Mouse (Mus musculus) hindbrain, embryonic 10.5 days (tissue): Measurements from ENCODE around the gene Sugct. TPM values are rescaled to one million over a fixed set of nuclear protein-coding genes. Genes with fewer than 3 reads are reported as not detected.
"Not testable (repeated sequence)": the region's sequence is repeated elsewhere in the genome, so short reads cannot be mapped to it uniquely, and the experiment has no call there.

Experiments used
- DNase-seq: peaks from one replicate; pipeline ENCODE4 v3.0.0-alpha.2; 2017; ENCODE audit warnings: low spot score
- H3K27ac ChIP-seq: fragments of 300-500 bp; sonication (generic); 2 replicates; pipeline ENCODE4 v1.5.1; 2016; ENCODE audit warnings: mild to moderate bottlenecking, moderate library complexity
- H3K27me3 ChIP-seq: fragments of 300-500 bp; sonication (generic); 2 replicates; pipeline ENCODE4 v1.6.1; 2016; ENCODE audit warnings: mild to moderate bottlenecking; ENCODE audit not compliant: poor library complexity, insufficient read depth, severe bottlenecking
- H3K36me3 ChIP-seq: fragments of 300-500 bp; sonication (generic); 2 replicates; pipeline ENCODE4 v1.6.1; 2016; ENCODE audit warnings: mild to moderate bottlenecking, moderate library complexity
- H3K4me1 ChIP-seq: fragments of 300-500 bp; sonication (generic); replicated peaks from 2 replicates; pipeline ENCODE4 v1.6.1; 2016; ENCODE audit warnings: mild to moderate bottlenecking
- H3K4me3 ChIP-seq: fragments of 300-500 bp; sonication (generic); 2 replicates; pipeline ENCODE4 v1.5.1; 2016; ENCODE audit warnings: mild to moderate bottlenecking, moderate library complexity
- H3K9me3 ChIP-seq: fragments of 300-500 bp; sonication (generic); 2 replicates; pipeline ENCODE4 v1.6.1; 2016; ENCODE audit warnings: mild to moderate bottlenecking, moderate library complexity
- WGBS: fragments of 180-500 bp; shearing (Covaris S2); methylation state at CpG from one replicate; pipeline ENCODE4 v1.1.7; 2016; 5-methylcytosine and 5-hydroxymethylcytosine counted together
- polyA plus RNA-seq: library from polyadenylated mRNA; unstranded; fragments of >200 nt; fragmentation: Nextera tagmentation; extraction: Ambion mirVana; gene quantifications from 2 replicates; pipeline ENCODE4 v1.2.1, GENCODE M21; 2016

Gene Sugct
- polyA plus RNA-seq, 1 experiment from 2014 or later, result 3.7 TPM

DNA sequence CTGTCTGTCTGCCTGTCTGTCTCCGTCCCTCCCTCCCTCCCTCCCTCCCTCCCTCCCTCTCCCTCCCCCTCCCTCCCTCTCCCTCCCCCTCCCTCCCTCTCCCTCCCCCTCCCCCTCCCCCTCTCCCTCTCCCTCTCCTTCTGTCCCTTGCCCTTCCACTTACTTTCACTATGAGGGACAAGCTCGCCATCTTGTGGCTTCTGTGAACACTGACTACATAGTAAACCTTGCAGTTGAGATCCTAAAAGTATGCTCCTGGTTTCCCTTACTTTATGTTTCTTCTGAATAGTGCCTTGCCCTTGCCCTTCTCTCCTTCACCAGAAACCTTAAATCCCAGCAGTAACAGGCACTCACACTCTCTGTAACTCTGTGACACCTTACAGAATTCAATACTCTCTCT lies 113.7 kb downstream of the Sugct start:
- Histone ChIP-seq H3K9me3 (no peaks in the 10 kb centered on the region), H3K4me3 (no peak overlapping the region), H3K27ac (no peak overlapping the region), H3K27me3 (no peaks in the 10 kb centered on the region), H3K4me1 (no peaks in the 10 kb centered on the region), H3K36me3 (no peaks in the 10 kb centered on the region)
- WGBS, result 18% methylated on average over 2 of the region's 2 CpGs
- no peak for DNase-seq

DNA sequence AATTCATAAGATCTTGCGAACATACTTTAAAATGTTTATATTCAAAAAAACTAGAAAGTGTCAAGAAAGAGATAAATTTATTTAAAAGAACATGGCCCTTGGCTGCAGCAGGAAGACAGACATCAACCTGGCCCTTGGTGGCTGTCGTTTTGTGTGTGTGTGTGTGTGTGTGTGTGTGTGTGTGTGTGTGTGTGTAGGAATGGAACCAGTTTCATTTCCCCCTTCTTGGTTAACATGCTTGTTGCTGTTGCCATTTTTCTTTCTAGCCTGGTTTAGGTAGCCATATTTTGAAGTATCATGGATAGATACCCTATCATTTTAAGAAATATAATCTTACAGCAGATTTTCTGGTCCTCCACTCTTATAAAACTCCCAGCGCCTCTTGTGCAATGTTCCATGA lies 136.0 kb downstream of the Sugct start:
- WGBS, result 89% methylated on average over 3 of the region's 3 CpGs
- Histone ChIP-seq H3K4me3 (no peak overlapping the region), H3K27ac (no peak overlapping the region), H3K9me3 (no peaks in the 10 kb centered on the region), H3K4me1 (no peaks in the 10 kb centered on the region), H3K27me3 (no peaks in the 10 kb centered on the region), H3K36me3 (no peaks in the 10 kb centered on the region)
- DNase-seq, result no peak

DNA sequence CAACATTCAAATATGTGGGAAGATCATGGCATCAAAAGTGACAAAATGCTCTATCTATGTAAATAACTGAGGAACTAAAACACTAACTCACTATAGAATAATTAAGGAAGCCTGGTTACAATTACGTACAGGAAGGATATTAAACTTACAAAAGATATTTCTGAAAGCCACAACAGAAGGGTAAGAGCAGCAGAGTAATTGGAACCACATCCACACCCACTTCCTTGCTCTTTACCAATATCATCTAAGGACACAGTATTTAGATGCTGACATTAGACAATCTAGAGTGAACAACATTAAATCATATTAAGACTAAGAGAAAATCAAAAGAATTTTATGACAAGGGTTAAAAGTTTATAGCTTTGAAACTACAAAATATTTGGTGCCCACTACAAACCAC lies 159.0 kb downstream of the Sugct start:
- H3K27me3 ChIP-seq, result no peaks in the 10 kb centered on the region
- H3K4me3 ChIP-seq, result no peak overlapping the region
- no peak for DNase-seq
- no peak overlapping the region for H3K27ac ChIP-seq
- no peaks in the 10 kb centered on the region for H3K4me1 ChIP-seq
- H3K36me3 ChIP-seq, result no peaks in the 10 kb centered on the region
- WGBS, result 86% methylated on average over 1 of the region's 1 CpGs
- H3K9me3 ChIP-seq, result no peaks in the 10 kb centered on the region

DNA sequence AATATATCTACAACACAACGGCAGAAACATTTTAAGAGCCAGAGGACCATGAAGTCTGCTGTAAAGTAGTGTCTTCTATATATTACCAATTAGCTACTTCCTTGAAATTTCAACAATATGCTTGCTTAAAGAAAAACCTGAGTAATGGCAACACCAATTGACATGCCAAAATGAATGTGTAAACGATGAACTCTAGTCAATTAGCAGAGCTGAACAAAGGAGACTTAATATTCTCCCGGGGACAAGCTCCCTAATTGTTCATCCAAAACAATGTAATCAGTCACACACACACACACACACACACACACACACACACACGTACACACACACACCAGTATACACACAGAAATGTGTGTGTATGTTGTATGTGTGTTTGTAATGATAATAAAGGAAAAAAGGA lies 160.5 kb downstream of the Sugct start:
- no peak overlapping the region for H3K4me3 ChIP-seq
- WGBS, result 68% methylated on average over 4 of the region's 4 CpGs
- DNase-seq, result no peak
- no peaks in the 10 kb centered on the region for H3K9me3 ChIP-seq
- H3K4me1 ChIP-seq, result no peaks in the 10 kb centered on the region
- no peaks in the 10 kb centered on the region for H3K27me3 ChIP-seq
- no peak overlapping the region for H3K27ac ChIP-seq
- no peaks in the 10 kb centered on the region for H3K36me3 ChIP-seq

DNA sequence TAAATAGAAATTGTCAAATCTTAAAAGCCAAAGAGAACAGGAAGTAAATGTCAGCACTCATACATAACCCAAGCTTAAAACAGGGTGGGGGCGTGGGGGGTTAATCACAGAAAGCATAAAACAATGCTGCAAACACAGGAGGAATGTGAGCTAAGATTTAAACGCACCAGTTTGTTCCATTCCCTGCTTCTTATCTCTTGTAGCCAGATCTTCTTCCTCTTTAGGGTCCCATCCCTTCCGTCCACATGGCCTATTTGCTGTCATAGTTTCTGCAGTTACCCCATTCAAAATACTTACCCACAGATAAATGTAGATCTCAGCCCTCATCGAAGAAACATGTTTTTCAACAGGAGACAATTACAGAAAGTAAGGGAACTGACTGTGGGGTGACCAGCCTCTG lies 160.9 kb downstream of the Sugct start:
- Histone ChIP-seq H3K36me3 (no peaks in the 10 kb centered on the region), H3K27ac (no peak overlapping the region), H3K9me3 (no peaks in the 10 kb centered on the region), H3K4me1 (no peaks in the 10 kb centered on the region), H3K27me3 (no peaks in the 10 kb centered on the region), H3K4me3 (no peak overlapping the region)
- DNase-seq, result no peak
- 79% methylated on average over 4 of the region's 4 CpGs for WGBS

DNA sequence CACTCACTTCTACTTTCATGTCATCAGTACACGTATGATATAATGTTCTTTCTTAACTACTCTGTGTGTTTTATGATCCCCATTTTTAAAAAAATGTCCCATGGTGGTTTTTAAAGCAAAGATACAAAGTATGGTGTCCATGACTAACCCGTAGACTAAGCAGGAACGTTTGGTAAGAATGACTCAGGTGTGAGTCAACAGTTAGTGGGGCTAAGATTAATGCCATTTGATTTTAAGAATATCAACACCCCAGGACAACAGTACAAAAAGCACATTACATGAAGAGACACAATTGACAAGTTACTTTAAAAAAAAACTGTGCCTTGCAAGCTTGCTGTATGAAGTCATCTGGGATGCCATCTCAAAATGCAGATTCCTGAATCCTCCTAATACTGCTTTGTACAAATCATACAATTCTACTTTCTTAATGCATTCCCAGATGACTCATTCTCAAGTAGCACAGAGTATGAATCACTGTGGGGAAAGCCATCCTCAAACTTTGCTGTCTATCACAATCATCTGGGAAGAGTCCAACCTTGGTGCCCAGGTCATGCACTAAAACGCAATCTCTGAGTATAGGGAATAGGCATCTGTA lies 184.1 kb downstream of the Sugct start:
- no peaks in the 10 kb centered on the region for H3K36me3 ChIP-seq
- H3K4me1 ChIP-seq, result no peaks in the 10 kb centered on the region
- no peaks in the 10 kb centered on the region for H3K27me3 ChIP-seq
- H3K27ac ChIP-seq, result no peak overlapping the region
- H3K4me3 ChIP-seq, result no peak overlapping the region
- H3K9me3 ChIP-seq, result no peaks in the 10 kb centered on the region
- WGBS, result 89% methylated on average over 4 of the region's 4 CpGs
- no peak for DNase-seq

DNA sequence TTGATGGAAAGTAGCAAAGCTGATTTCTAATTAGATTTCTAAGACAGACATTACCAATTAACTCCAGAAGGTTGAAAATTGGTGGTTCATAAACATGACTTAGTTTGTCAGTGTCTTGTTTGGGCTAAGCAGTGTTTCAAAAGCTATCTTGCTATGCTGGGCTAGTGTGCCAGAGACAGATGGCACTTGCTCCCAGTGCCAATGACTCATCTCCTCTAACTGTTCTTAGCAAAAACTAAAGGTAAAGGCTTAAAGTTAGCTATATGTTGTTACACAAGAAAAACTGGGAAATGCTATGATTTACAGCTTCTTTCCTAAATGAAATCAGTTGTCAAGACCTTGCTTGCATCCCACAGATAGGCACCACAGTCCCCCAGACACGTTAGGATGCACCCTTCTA lies 200.4 kb downstream of the Sugct start:
- DNase-seq, result no peak
- Histone ChIP-seq H3K36me3 (no peaks in the 10 kb centered on the region), H3K27me3 (no peaks in the 10 kb centered on the region), H3K4me1 (no peaks in the 10 kb centered on the region), H3K9me3 (no peaks in the 10 kb centered on the region), H3K4me3 (no peak overlapping the region), H3K27ac (no peak overlapping the region)
- WGBS, result 63% methylated on average over 1 of the region's 1 CpGs

DNA sequence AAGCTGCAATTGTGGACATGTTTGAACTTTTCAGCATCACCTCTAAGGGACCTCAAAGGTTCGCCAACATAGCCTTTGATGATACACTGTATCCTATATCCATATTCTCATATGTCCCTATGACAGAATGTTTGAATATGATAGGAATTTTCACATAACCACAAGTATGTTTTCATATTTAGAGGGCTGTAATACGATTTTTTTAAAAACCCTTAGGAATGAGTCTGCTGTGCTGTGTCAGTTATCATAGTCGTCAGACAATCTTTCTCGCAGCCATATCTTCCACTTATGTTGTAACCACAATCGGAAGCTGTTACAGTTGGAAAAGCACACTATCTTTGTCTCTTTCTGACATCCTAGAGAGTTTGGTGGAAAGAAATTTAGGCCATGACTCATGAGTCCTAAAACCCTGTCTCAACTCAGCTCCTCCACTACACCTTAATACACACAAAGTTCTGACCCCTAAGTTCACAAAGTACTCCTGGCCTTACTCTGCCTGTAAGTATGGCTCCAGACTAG lies 201.2 kb downstream of the Sugct start:
- Histone ChIP-seq H3K36me3 (no peaks in the 10 kb centered on the region), H3K27me3 (no peaks in the 10 kb centered on the region), H3K4me1 (no peaks in the 10 kb centered on the region), H3K27ac (no peak overlapping the region), H3K9me3 (no peaks in the 10 kb centered on the region), H3K4me3 (no peak overlapping the region)
- WGBS, result 90% methylated on average over 5 of the region's 5 CpGs
- DNase-seq, result no peak

DNA sequence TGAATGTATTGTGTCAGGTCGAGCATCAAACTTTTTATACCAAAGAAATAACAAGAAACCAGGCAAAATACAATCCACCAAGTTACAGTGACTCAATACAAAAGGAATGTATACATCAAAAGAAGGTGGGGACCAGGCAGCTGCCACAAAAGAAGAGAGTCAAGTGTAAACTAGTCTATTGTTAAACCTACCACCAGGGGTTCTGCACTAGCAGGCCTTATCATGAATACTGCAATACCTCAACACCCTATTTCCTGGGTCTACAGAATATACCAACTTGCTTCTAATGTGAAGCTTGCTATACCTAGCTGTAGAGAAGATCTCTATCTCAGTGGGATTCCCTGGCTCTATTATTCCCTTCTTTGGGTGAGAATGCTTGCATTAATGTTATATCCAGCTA lies 237.4 kb downstream of the Sugct start:
- DNase-seq, H3K27ac ChIP-seq, H3K27me3 ChIP-seq, H3K4me3 ChIP-seq, H3K4me1 ChIP-seq, H3K36me3 ChIP-seq, H3K9me3 ChIP-seq: not testable (repeated sequence)
- 42% methylated on average over 1 of the region's 1 CpGs for WGBS

DNA sequence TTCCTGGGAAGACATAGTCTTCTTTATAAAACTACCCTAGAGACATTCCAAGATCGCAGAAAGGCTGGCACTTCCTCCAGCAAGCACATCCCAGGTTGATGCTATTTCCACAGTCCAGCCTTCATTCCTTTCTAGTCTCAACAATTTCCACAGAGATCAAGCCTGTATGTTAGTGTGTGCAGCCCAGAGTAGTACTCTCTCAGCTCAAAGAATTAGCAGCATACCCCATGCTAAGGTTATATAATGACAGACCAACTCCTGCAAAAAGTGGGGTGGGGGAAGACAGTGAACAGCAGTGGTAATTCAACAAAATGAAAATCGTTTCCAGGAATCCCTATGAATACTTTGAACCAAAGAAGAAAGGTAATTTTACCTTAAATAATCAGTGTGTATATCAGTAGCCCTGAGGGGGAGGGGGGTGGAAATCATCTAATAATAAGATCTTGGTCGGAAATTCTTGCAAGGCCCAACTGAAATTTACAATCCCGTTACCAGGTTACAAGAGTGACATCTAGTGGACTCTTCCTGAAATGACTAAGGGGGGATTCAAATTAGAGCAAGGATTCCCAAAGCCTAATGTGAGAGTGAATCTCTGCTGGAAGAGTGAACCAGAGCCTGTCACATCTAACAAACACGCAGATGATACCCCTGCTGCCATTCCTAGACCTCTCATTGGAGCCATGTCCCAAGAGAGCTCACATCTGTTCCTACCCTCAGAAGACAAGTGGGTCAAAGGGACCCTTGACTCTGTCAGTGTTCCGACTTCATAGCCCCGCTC lies 263.0 kb downstream of the Sugct start:
- H3K36me3 ChIP-seq, result no peaks in the 10 kb centered on the region
- H3K27ac ChIP-seq, result no peak overlapping the region
- H3K27me3 ChIP-seq, result no peaks in the 10 kb centered on the region
- 47% methylated on average over 7 of the region's 7 CpGs for WGBS
- peaks cover 4% of the 10 kb centered on the region; the same call in 1 of the 2 replicates for H3K4me1 ChIP-seq
- no peak overlapping the region for H3K4me3 ChIP-seq
- H3K9me3 ChIP-seq, result no peaks in the 10 kb centered on the region
- no peak for DNase-seq

DNA sequence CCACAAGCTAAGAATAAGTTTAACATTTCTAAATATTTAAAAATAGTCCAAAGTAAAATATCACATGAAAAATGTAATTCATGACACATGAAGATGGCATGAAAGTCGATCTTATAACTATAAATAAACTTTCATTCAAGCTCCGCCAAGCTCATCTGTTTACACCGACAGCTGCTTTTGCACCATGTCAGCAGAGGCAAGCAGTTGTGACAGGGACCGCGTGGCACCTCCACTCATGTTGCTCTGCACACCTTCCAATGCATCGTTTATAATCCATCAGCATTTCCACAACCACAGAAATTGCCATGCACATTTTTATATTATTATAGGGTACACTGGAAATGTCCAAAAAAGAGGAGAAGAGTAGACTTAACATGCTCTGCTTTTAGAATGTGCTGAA lies 273.5 kb downstream of the Sugct start:
- no peak overlapping the region for H3K27ac ChIP-seq
- H3K4me3 ChIP-seq, result no peak overlapping the region
- H3K9me3 ChIP-seq, result peaks cover 5% of the 10 kb centered on the region; the same call in 1 of the 2 replicates
- no peaks in the 10 kb centered on the region for H3K36me3 ChIP-seq
- no peak for DNase-seq
- H3K4me1 ChIP-seq, result no peaks in the 10 kb centered on the region; the same call in 1 of the 2 replicates
- H3K27me3 ChIP-seq, result no peaks in the 10 kb centered on the region
- 91% methylated on average over 6 of the region's 6 CpGs for WGBS

DNA sequence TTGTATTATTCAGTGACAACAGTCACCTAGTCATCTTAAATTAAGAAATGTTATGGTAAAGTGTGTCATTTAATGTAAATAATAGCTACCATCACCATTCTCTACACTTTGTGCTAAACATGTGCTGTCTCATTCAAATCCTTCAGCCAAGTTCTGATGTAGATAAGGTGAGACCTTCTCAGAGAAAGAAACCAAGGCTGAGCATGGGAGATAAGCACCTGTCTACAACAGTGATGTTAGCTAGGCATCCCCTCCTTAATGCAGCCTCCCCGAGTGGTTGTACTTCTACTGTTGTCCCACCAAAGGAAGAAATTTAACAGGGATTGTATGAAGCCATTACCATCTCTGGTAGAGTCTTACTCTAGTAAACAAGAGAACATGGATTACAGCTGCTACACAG lies 274.8 kb downstream of the Sugct start:
- DNase-seq, result no peak
- Histone ChIP-seq H3K9me3 (peaks cover 6% of the 10 kb centered on the region; the same call in 1 of the 2 replicates), H3K27ac (no peak overlapping the region), H3K4me3 (no peak overlapping the region), H3K36me3 (no peaks in the 10 kb centered on the region), H3K27me3 (no peaks in the 10 kb centered on the region), H3K4me1 (no peaks in the 10 kb centered on the region)
- 90% methylated on average over 1 of the region's 1 CpGs for WGBS

DNA sequence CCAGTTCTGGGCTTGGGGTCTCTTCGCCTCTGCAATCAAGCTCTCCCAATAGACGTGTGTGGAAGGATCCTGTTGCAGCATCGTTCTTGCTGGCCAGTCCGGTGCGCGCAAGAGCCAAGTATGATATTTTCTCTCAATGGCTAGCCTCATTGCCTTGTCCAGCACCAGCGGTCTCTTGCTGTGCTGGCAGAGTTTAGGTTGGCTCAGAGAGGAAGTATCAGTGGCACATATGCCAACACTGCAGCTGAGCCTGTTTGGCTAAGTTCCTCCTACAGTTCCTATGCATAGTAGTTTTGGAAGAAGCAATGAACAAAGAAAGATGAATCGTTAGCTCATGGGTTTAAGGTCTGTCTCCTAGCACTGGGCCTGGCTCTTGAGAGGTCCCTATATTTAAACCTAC lies 352.5 kb downstream of the Sugct start:
- H3K4me3 ChIP-seq, result no peak overlapping the region
- no peaks in the 10 kb centered on the region for H3K36me3 ChIP-seq
- no peak for DNase-seq
- H3K27ac ChIP-seq, result no peak overlapping the region
- no peaks in the 10 kb centered on the region for H3K9me3 ChIP-seq
- H3K27me3 ChIP-seq, result no peaks in the 10 kb centered on the region
- 95% methylated on average over 8 of the region's 8 CpGs for WGBS
- H3K4me1 ChIP-seq, result no peaks in the 10 kb centered on the region
